Mouse (Mus musculus): ENCODE measurements at regions not wholly inside any gene's neighbourhood (a gene's known extent, or its start where the extent isn't known, plus 50 kb on each side); places are given as distances from the start of the nearest gene placed in this dataset.

DNA sequence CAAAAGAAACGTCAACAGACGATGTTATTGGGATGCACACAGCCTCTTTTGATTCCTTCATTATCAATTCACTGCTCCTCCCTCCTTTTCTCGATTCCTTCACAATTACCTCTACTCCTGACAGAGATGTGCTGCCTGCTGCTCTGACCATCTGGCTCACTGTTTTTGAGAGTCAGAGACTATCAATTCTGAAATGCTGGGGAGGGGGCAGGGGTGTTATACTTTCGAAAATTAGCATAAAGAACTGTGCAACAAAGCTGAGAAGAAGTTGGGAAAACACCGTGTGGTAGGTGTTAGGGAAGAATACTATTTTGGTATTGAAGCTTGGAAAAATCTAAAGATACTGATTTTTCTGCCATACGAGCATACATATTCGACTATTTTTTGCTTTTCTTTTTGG lies 96.4 kb downstream of the Nedd1 start:
- Histone ChIP-seq H3K4me3 (ENCODE audit: control insufficient read depth, low read depth, low read length) (no peak overlapping the region), H3K36me3 (ENCODE audit: control insufficient read depth, insufficient read depth, low read length) (no peaks in the 10 kb centered on the region), H3K27me3 (ENCODE audit: control insufficient read depth, insufficient read depth, low read length) (no peaks in the 10 kb centered on the region), H3K27ac (ENCODE audit: control insufficient read depth, insufficient read depth, low read depth, low read length) (no peak overlapping the region), H3K4me1 (ENCODE audit: control insufficient read depth, insufficient read depth, low read length) (no peaks in the 10 kb centered on the region)
- TF ChIP-seq CTCF (IDR thresholded peaks at IDR 0.05; ENCODE audit: control insufficient read depth, insufficient read depth, insufficient replicate concordance, low read depth, low read length), result no peak
- TF ChIP-seq POLR2A (IDR thresholded peaks at IDR 0.05; ENCODE audit: control insufficient read depth, low read depth, low read length), result no peak

DNA sequence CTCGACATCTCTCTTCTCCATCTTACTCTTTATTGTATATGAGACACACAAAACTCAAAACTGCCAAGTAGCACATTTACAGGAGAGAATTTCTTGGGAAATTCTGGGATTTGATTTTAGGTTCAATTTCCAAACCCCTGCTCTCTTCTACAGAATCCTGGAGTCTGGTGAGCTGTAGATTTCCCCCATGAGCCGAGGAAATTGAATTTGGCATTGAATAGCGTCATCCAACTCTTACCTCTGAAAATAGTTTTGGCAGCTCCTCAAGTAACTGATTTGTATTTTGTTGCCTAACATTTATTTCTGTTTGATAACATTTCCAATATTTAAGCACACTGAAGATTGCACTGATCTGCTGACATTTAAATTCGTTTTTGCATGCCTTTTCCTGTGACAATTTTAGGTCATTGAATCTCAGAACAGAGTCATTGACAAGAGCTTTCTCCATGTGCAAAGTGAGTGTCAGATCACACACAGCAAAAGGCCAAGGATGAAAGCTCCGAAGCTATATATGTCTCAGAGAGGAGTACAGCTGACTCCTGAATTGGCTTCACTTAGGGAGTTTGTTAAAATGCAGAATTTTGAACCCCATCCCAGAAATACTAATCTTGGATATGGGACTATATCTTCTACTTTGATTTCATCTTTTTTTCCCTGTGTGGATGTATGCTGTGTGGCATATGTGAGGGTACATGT lies 106.4 kb downstream of the Nedd1 start:
- Histone ChIP-seq H3K27ac (ENCODE audit: control insufficient read depth, insufficient read depth, low read depth, low read length) (no peak overlapping the region), H3K4me1 (ENCODE audit: control insufficient read depth, insufficient read depth, low read length) (no peaks in the 10 kb centered on the region), H3K36me3 (ENCODE audit: control insufficient read depth, insufficient read depth, low read length) (no peaks in the 10 kb centered on the region), H3K4me3 (ENCODE audit: control insufficient read depth, low read depth, low read length) (no peak overlapping the region), H3K27me3 (ENCODE audit: control insufficient read depth, insufficient read depth, low read length) (no peaks in the 10 kb centered on the region)
- TF ChIP-seq POLR2A (IDR thresholded peaks at IDR 0.05; ENCODE audit: control insufficient read depth, low read depth, low read length), result no peak
- no peak for TF ChIP-seq CTCF (IDR thresholded peaks at IDR 0.05; ENCODE audit: control insufficient read depth, insufficient read depth, insufficient replicate concordance, low read depth, low read length)

DNA sequence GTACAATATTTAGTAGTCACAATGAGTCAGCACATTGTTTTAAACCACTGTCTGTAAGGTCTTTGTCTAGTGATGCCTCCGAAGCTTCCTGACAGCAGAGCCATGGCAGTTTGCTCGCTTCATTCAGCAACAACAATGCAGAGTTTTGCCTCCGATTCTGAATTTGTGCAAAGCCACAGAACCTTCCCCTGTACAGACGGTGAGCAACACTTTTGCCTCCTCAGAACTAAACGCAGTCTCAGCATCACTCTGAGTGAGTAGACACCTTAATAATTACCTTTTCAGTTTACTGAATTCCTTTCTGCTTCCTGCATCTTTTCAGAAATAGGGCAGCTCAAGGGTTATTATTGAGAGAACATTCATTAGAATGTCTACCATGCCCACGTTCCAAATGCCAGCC lies 107.9 kb downstream of the Nedd1 start:
- Histone ChIP-seq H3K36me3 (ENCODE audit: control insufficient read depth, insufficient read depth, low read length) (no peaks in the 10 kb centered on the region), H3K4me3 (ENCODE audit: control insufficient read depth, low read depth, low read length) (no peak overlapping the region), H3K4me1 (ENCODE audit: control insufficient read depth, insufficient read depth, low read length) (no peaks in the 10 kb centered on the region), H3K27me3 (ENCODE audit: control insufficient read depth, insufficient read depth, low read length) (no peaks in the 10 kb centered on the region), H3K27ac (ENCODE audit: control insufficient read depth, insufficient read depth, low read depth, low read length) (no peak overlapping the region)
- TF ChIP-seq CTCF (IDR thresholded peaks at IDR 0.05; ENCODE audit: control insufficient read depth, insufficient read depth, insufficient replicate concordance, low read depth, low read length) (no peak), POLR2A (IDR thresholded peaks at IDR 0.05; ENCODE audit: control insufficient read depth, low read depth, low read length) (no peak)

DNA sequence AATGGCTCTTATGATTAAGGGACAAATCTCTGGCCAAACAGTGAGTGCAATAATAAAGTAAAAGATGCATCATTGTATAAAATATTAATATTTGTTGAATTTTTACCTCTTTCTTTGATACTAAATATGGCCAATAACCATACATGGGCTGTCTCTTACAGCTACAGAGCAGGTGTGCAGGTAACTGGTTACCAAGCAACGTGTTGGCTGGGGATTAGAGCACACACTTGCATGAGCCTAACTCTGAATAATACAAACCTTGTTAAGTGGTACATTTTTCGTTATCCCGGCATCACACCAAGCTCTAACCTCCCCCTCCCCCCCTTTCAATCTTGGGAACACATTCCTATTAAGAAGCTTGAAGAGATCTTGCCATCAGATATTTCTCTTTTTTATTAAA lies 111.2 kb downstream of the Nedd1 start:
- Histone ChIP-seq H3K27me3 (ENCODE audit: control insufficient read depth, insufficient read depth, low read length) (no peaks in the 10 kb centered on the region), H3K4me3 (ENCODE audit: control insufficient read depth, low read depth, low read length) (no peak overlapping the region), H3K36me3 (ENCODE audit: control insufficient read depth, insufficient read depth, low read length) (no peaks in the 10 kb centered on the region), H3K4me1 (ENCODE audit: control insufficient read depth, insufficient read depth, low read length) (no peaks in the 10 kb centered on the region), H3K27ac (ENCODE audit: control insufficient read depth, insufficient read depth, low read depth, low read length) (no peak overlapping the region)
- TF ChIP-seq CTCF (IDR thresholded peaks at IDR 0.05; ENCODE audit: control insufficient read depth, insufficient read depth, insufficient replicate concordance, low read depth, low read length) (no peak), POLR2A (IDR thresholded peaks at IDR 0.05; ENCODE audit: control insufficient read depth, low read depth, low read length) (no peak)

DNA sequence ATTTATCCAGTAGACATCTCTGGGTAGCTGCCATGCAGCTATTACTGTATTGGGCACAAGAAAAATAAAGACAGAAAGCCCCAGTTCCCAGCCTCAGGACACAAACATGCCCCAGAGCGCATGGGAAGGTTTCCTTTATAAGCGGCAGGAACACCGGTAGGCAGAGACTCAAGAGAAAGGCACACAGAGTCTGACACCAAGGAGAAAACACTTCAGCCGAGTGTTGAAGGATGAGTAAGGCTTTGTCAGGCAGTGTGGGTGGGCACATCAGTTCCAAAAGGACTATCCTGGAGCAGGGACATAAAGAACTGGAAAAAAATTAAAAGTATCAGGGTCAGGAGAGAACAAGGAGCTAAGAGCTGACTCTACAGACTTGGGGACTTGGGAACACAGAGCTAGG lies 115.5 kb downstream of the Nedd1 start:
- no peaks in the 10 kb centered on the region for H3K27me3 ChIP-seq (ENCODE audit: control insufficient read depth, insufficient read depth, low read length)
- no peaks in the 10 kb centered on the region for H3K4me1 ChIP-seq (ENCODE audit: control insufficient read depth, insufficient read depth, low read length)
- no peaks in the 10 kb centered on the region for H3K36me3 ChIP-seq (ENCODE audit: control insufficient read depth, insufficient read depth, low read length)
- H3K4me3 ChIP-seq (ENCODE audit: control insufficient read depth, low read depth, low read length), result no peak overlapping the region
- H3K27ac ChIP-seq (ENCODE audit: control insufficient read depth, insufficient read depth, low read depth, low read length), result no peak overlapping the region
- no peak for TF ChIP-seq CTCF (IDR thresholded peaks at IDR 0.05; ENCODE audit: control insufficient read depth, insufficient read depth, insufficient replicate concordance, low read depth, low read length)
- TF ChIP-seq POLR2A (IDR thresholded peaks at IDR 0.05; ENCODE audit: control insufficient read depth, low read depth, low read length), result no peak

DNA sequence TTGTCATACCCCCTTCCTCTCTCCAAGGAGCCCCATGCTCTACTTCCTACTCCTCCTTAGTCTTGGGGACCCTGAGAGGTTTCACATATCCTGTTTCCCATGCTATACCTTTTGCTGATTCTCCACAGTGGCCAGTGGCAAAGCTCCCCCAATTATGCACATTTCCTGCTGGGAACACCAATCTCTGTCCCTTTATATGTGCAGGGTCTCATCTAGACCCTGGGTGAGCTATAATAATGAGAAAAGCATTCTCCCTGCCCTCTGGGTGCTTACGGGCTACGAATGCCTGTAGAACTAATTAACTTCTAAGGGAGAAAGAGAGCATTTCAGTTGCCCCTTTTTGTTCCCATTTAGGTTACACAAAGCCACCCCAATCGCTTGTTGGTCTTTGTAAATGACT lies 116.6 kb downstream of the Nedd1 start:
- Histone ChIP-seq H3K4me1 (ENCODE audit: control insufficient read depth, insufficient read depth, low read length) (no peaks in the 10 kb centered on the region), H3K4me3 (ENCODE audit: control insufficient read depth, low read depth, low read length) (no peak overlapping the region), H3K36me3 (ENCODE audit: control insufficient read depth, insufficient read depth, low read length) (no peaks in the 10 kb centered on the region), H3K27me3 (ENCODE audit: control insufficient read depth, insufficient read depth, low read length) (no peaks in the 10 kb centered on the region), H3K27ac (ENCODE audit: control insufficient read depth, insufficient read depth, low read depth, low read length) (no peak overlapping the region)
- TF ChIP-seq POLR2A (IDR thresholded peaks at IDR 0.05; ENCODE audit: control insufficient read depth, low read depth, low read length), result no peak
- no peak for TF ChIP-seq CTCF (IDR thresholded peaks at IDR 0.05; ENCODE audit: control insufficient read depth, insufficient read depth, insufficient replicate concordance, low read depth, low read length)

DNA sequence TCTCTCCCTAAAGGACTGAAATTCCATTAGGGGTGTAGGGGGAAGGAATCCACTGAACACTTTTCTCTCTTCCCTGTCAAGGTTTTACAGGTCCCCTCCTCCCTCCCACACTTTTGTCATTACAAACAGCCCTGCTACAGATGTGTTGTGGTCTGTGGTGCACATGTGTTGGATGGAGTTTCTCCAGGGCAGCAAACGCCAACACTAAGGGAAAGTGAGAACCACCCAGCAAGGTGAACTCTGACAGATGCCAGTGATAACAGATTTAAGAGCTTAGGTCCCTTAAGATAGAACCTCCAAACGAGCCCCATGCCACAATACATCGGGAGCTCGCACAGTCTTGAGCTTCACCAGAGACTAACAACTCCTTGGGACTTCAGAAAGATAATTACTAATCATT lies 122.1 kb downstream of the Nedd1 start:
- H3K27me3 ChIP-seq (ENCODE audit: control insufficient read depth, insufficient read depth, low read length), result no peaks in the 10 kb centered on the region

More for the DNA sequence above, 122.1 kb downstream of the Nedd1 start:
- Histone ChIP-seq H3K36me3 (ENCODE audit: control insufficient read depth, insufficient read depth, low read length) (no peaks in the 10 kb centered on the region), H3K27ac (ENCODE audit: control insufficient read depth, insufficient read depth, low read depth, low read length) (no peak overlapping the region), H3K4me3 (ENCODE audit: control insufficient read depth, low read depth, low read length) (no peak overlapping the region), H3K4me1 (ENCODE audit: control insufficient read depth, insufficient read depth, low read length) (no peaks in the 10 kb centered on the region)
- TF ChIP-seq CTCF (IDR thresholded peaks at IDR 0.05; ENCODE audit: control insufficient read depth, insufficient read depth, insufficient replicate concordance, low read depth, low read length) (no peak), POLR2A (IDR thresholded peaks at IDR 0.05; ENCODE audit: control insufficient read depth, low read depth, low read length) (no peak)

Data from testis, adult 2 months (tissue).